Mouse (Mus musculus) kidney, postnatal 14 days (tissue): ENCODE measurements at regions not wholly inside any gene's neighbourhood (a gene's known extent, or its start where the extent isn't known, plus 50 kb on each side); places are given as distances from the start of the nearest gene placed in this dataset.
"Not testable (repeated sequence)": the region's sequence is repeated elsewhere in the genome, so short reads cannot be mapped to it uniquely, and the experiment has no call there.

ENCODE experiments used
- DNase-seq: peaks from one replicate; pipeline ENCODE4 v3.0.0; 2022; ENCODE audit warnings: mixed read lengths

GRCm38 (mm10) chr6:143439484-143439883 is 272.5 kb downstream of the Etnk1 start:
- DNase-seq = no peak

- no peak for DNase-seq
Measured at GRCm38 (mm10) chr6:143440237-143440950, 273.4 kb downstream of the Etnk1 start.

DNA sequence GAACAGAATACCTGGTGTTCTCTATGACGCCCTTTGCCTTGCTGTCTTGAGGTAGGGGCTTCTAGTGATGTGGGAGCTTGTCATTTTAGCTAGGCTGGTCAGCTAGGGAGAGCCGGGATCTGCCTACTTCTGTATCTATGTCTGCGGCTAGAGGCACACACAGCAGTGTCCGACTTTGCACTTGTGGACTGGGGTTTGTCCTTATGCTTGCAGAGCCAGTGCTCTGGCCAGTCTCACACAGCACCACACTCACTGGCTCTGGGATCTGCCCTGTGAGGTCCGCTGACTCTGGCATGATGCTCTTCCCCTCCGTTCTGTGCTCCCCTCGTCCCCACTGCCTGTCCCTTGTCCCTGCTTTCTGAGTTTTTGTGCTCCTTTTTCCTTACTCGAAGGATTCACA is 275.3 kb downstream of the Etnk1 start:
- DNase-seq = no peak

- DNase-seq = no peak
Measured at GRCm38 (mm10) chr6:143443446-143443845, 276.4 kb downstream of the Etnk1 start.

DNA sequence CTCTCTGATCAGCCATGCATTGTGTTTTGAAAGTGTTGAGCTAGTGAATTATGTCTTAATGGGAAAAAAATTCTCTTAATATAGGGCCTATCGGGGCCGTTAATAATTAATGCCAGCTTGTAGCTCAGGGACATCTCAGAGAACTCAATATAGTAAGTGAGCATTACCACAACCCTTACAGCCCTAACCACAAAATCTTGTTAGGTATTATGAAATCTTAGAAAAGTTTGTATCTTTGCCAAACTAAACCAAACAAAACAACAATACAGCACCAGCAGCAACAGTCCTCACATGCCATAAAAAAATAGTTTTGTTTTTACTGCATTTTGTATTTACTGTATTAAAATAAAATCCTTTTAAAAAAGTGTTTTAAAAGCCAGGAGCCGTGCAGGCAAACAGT is 277.8 kb downstream of the Etnk1 start:
- DNase-seq = no peak

DNA sequence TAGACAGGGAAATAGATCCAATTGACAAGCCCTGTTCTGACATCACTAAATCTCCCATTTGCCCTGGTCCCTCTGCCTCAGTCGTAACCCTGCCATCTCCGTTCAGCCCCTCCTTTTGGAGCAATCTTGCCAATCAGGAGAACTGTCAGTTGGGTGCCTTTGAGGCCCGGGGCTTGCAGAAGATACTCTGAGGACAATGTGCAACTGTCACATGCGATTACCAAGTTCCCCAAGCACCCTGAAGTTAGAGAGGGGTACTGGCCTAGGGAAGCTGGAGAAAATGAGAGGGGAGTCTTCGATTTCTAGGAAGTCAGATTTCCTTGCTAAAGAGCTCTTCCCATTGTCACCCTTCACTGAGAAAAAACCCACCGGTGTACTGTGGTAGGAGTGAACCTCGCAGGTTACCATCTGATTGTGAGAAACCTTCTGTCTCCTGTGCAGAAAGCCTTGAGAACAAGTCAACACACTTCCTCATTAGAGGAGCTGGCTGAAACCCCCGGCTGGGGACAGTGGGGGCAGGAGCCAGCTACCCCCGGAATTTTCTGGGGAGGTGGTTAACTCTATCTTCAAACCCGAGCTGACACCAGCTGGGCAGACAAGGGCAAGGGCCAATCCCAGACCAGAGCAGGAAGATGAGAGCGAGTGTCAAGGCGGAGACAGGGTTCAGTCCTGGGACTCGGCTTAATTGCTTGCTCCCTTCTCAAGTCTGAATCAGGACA is 279.0 kb downstream of the Etnk1 start:
- DNase-seq = no peak

GRCm38 (mm10) chr6:143447060-143447459 is 280.0 kb downstream of the Etnk1 start:
- no peak for DNase-seq

GRCm38 (mm10) chr6:143449071-143449470 is 282.1 kb downstream of the Etnk1 start:
- DNase-seq = no peak

- no peak for DNase-seq
Measured at GRCm38 (mm10) chr6:143451869-143452268, 284.8 kb downstream of the Etnk1 start.

DNA sequence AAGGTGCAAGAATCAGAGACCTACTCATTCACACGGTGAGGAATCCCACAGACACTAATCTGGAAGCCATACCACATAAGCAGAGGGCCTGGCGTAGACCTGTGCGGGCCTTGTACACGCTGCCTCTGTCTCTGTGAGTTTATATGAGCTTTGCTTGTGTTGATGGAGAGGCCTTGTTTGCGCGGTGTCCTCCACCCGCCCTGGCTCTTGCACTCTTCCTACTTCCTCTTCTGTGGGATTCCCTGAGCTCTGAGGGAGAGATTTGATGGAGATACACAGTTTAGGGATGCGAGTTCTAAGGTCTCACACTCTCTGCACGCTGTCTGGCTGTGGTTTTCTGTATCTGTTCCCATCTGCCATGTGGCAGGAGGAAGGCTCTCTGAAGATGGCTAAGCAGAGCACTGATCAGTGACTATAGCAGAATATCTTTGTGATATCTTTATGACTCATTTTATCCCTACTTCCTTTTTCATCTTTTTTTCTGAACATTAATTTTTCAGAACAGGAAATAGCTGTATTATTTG is 287.7 kb downstream of the Etnk1 start:
- no peak for DNase-seq

DNA sequence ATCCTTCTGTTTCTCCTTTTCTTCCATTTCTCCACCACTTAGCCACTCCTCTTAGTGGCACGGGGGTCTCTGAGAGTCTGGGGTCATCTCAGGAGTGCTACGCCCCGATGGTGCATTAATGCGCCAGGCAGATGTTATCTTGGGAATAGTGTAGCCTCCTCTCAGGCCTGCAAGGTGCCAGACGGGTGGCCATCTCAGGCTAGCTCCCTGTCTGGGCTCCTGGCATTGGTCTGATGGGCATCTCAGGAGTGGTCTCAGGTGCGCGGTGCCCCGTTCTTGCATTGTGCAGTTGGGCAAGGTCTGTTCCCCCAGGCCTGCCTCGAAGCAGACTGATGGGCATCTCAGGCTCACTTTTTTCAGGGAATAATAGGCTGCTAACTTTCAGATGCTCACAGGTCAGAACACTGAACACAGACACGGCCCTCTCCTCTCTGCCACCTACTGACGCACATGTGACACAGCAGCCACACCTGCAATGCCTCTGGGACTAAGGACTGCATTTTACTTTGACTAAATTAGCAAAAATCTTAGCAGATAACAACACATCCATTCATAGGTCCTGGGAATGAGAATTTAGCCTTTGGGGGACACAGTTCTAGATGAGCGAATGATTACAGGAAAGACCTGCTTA is 298.0 kb downstream of the Etnk1 start:
- DNase-seq = no peak

- not testable (repeated sequence) for DNase-seq
Measured at GRCm38 (mm10) chr6:143472676-143473075, 305.7 kb downstream of the Etnk1 start.

- DNase-seq = no peak
Measured at GRCm38 (mm10) chr6:143474396-143474795, 307.4 kb downstream of the Etnk1 start.

DNA sequence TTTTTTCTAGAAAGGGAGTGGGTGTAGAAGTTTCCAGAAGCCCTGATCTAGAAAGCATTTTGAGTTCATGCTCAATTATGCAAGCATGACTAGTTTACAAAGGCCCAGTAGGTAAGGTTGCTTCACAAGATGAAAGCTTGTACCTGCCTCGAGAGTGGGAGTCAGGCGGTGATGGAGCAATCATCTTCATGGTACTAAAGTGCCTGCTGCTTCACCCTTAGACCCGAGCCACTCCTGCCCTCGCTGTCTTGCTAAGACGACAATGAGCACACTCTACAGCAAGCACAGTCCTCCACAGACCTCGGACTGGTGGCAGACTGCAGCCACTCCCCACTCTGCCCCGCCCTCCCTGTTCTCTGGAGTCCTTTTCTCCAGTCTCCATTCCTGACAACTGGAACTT is 308.3 kb downstream of the Etnk1 start:
- DNase-seq = no peak

- no peak for DNase-seq
Measured at GRCm38 (mm10) chr6:143477396-143477795, 310.4 kb downstream of the Etnk1 start.

GRCm38 (mm10) chr6:143479239-143479638 is 312.2 kb downstream of the Etnk1 start:
- DNase-seq = no peak

GRCm38 (mm10) chr6:143479701-143480388 is 312.8 kb downstream of the Etnk1 start:
- no peak for DNase-seq

DNA sequence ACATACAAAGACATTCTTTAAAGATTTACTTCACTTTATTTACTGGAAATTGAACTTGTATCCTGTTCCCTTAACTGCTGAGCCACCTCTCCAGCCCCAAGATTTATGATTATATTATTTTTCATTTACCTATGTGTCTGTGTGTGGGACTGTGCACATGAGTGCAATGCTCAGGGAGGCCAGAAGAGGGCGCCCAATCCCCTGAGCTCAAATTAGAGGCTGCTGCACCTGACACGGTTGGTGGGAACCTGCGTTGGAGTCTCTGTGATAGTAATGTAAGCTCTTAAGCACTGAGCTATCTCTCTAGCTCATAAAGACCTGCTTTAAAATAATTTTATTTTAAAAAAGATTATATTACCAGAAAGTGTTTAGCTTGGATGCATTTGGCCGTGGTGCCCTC is 315.3 kb downstream of the Etnk1 start:
- no peak for DNase-seq

- no peak for DNase-seq
Measured at GRCm38 (mm10) chr6:143482868-143483267, 315.8 kb downstream of the Etnk1 start.

GRCm38 (mm10) chr6:143484941-143485340 is 317.9 kb downstream of the Etnk1 start:
- DNase-seq = no peak

DNA sequence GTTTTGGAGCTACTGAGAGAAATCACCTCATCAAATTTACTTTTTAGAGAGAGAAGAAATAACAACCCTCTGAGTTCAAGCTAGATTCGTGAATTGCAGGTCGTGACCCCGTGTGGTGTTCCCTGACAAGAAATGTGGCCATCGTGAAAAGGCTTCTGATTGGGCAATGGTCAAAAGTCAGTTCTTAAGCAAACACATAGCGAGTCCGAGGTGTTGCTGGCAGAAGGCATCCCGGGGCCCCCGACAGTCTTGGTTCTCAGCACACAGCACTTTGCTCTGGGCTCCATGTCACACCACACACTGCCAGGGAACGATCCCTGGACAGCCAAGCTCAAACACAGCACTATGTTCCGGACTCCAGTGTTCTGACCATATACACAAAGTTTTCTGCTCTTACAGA is 320.0 kb downstream of the Etnk1 start:
- no peak for DNase-seq

DNA sequence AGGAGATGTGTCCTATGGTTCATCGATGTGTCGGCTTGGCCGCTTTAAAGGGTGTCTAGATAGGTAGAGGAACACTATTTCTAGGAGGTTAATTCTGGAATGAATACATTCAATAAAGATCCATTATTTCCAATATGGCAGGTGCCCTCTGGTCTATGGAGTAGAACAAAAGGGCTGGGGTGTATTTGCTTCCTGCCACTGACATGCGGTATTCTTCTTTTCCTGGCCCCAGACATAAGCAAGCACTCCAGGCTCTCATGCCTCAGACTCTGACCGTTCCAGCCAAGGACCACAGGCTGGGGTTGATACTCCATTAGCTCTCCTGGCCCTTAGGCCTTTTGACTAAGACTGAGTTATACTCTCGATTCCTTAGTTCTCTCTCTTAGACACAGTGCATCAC is 323.0 kb downstream of the Etnk1 start:
- no peak for DNase-seq

- no peak for DNase-seq
Measured at GRCm38 (mm10) chr6:143491380-143491779, 324.4 kb downstream of the Etnk1 start.
